Mouse (Mus musculus) forebrain, embryonic 11.5 days (tissue): Measurements from ENCODE around the gene Lims1. TPM values are rescaled to one million over a fixed set of nuclear protein-coding genes. Genes with fewer than 3 reads are reported as not detected.

Experiments used
- ATAC-seq: fragments of 200-750 bp; cut with Nextera tagmentation; replicated peaks from 2 replicates; pipeline ENCODE4 v1.8.0; 2017; ENCODE audit warnings: moderate TSS enrichment; ENCODE audit not compliant: low FRiP score
- DNase-seq: peaks from one replicate; pipeline ENCODE4 v3.0.0-alpha.2; 2017; ENCODE audit warnings: low spot score
- H3K27ac ChIP-seq: fragments of 300-500 bp; sonication (generic); 2 replicates; pipeline ENCODE4 v1.5.1; 2014; ENCODE audit warnings: low read depth, low read length
- H3K27me3 ChIP-seq: fragments of 300-500 bp; sonication (generic); 2 replicates; pipeline ENCODE4 v1.6.1; 2014; ENCODE audit warnings: mild to moderate bottlenecking, low read length, mixed read lengths; ENCODE audit not compliant: control insufficient read depth, insufficient read depth
- H3K36me3 ChIP-seq: fragments of 300-500 bp; sonication (generic); 2 replicates; pipeline ENCODE4 v1.6.1; 2014; ENCODE audit warnings: mild to moderate bottlenecking, low read length, moderate library complexity, mixed read lengths; ENCODE audit not compliant: control insufficient read depth, insufficient read depth
- H3K4me1 ChIP-seq: fragments of 300-500 bp; sonication (generic); replicated peaks from 2 replicates; pipeline ENCODE4 v1.6.1; 2014; ENCODE audit warnings: low read length, mixed read lengths; ENCODE audit not compliant: control insufficient read depth, insufficient read depth
- H3K4me2 ChIP-seq: fragments of 300-500 bp; sonication (generic); 2 replicates; pipeline ENCODE4 v1.6.1; 2014; ENCODE audit warnings: low read depth, mild to moderate bottlenecking, low read length, moderate library complexity, mixed read lengths; ENCODE audit not compliant: severe bottlenecking
- H3K4me3 ChIP-seq: fragments of 300-500 bp; sonication (generic); 2 replicates; pipeline ENCODE4 v1.5.1; 2014; ENCODE audit warnings: low read depth, low read length
- H3K9ac ChIP-seq: fragments of 300-500 bp; sonication (generic); 2 replicates; pipeline ENCODE4 v1.6.1; 2014; ENCODE audit warnings: low read length
- H3K9me3 ChIP-seq: fragments of 300-500 bp; sonication (generic); 2 replicates; pipeline ENCODE4 v1.6.1; 2016; ENCODE audit warnings: low read length, mixed read lengths; ENCODE audit not compliant: control insufficient read depth
- WGBS: fragments of 180-500 bp; shearing (Covaris S2); extraction: QIAGEN DNeasy Blood & Tissue Kit; methylation state at CpG from one replicate; pipeline ENCODE4 v1.1.7; 2014; 5-methylcytosine and 5-hydroxymethylcytosine counted together
- polyA plus RNA-seq: library from polyadenylated mRNA; unstranded; fragments of >200 nt; fragmentation: Nextera tagmentation; extraction: Ambion mirVana; gene quantifications from 2 replicates; pipeline ENCODE4 v1.2.1, GENCODE M21; 2014

The Lims1 gene
- polyA plus RNA-seq, 1 experiment from 2014 or later = 73.4 TPM

DNA sequence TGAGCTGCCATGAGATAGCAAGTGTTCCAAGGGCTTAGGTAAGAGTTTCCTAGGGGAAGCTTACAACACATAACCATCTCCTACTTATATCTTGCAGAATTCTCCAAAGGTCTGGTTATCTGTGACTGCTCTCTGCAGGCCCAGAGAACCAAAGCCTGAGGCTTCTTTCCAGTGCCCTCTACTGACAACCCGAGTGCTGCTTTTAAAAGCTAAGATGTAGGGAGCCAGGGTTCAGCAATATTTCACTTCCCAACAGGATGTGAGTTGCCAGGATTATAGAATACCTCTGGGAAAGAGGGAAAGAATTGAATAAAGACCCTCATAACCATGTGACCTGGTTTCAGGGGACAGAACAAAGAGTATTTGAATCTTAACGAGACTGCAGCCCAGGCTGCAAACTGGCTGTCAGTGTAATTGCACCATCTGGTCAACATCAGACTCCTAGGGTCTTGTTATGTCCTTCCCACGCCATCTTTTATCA, 59.4 kb downstream of the Lims1 start:
- no peaks in the 10 kb centered on the region for H3K36me3 ChIP-seq
- H3K27me3 ChIP-seq = no peaks in the 10 kb centered on the region
- no peak for DNase-seq
- no peaks in the 10 kb centered on the region for H3K9me3 ChIP-seq
- WGBS = 30% methylated on average over 3 of the region's 3 CpGs
- H3K9ac ChIP-seq = no peak overlapping the region
- H3K4me3 ChIP-seq = no peak overlapping the region
- peak; percentile 81 for ATAC-seq
- H3K4me1 ChIP-seq = peaks cover 4% of the 10 kb centered on the region; the same call in 1 of the 2 replicates
- peak overlapping the region; percentile 57; the same call in 1 of the 2 replicates for H3K27ac ChIP-seq
- H3K4me2 ChIP-seq = no peak overlapping the region

- no peak overlapping the region for H3K9ac ChIP-seq
- H3K4me3 ChIP-seq = no peak overlapping the region
- no peaks in the 10 kb centered on the region for H3K36me3 ChIP-seq
- H3K4me1 ChIP-seq = peaks cover 4% of the 10 kb centered on the region; the same call in 1 of the 2 replicates
- peak overlapping the region; percentile 53; the same call in 1 of the 2 replicates for H3K27ac ChIP-seq
- 69% methylated on average over 3 of the region's 3 CpGs for WGBS
- H3K27me3 ChIP-seq = no peaks in the 10 kb centered on the region
- DNase-seq (no peak), ATAC-seq (0 out of 2 replicates have a peak, but pooled peaks have one; percentile 33)
- no peaks in the 10 kb centered on the region for H3K9me3 ChIP-seq
- no peak overlapping the region for H3K4me2 ChIP-seq
Observed at GRCm38 (mm10) chr10:58383282-58383681, 60.0 kb downstream of the Lims1 start.

GRCm38 (mm10) chr10:58383761-58384160, 60.5 kb downstream of the Lims1 start:
- H3K27me3 ChIP-seq = no peaks in the 10 kb centered on the region
- no peak for ATAC-seq
- 80% methylated on average over 2 of the region's 2 CpGs for WGBS

DNA sequence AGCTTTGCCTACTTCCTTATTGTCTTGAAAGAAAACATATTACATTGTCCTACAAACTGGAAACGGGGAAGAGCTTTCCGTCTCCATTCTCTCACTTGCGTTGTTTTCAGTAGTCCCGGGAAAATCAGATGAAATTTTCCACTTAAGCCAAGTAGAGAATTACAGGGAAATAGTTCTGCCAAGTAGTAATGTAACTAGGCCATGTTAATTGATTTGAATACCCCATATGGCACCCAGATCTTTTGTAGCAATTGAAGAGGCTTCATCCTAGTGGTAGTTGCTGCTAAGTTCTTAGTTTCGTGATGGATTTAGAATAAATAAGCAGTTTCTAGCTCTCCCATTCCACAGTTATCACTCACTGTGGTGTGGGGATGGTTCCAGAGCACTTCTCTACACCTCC, 62.4 kb downstream of the Lims1 start:
- Histone ChIP-seq H3K27ac (no peak overlapping the region), H3K27me3 (no peaks in the 10 kb centered on the region), H3K4me1 (peaks cover 4% of the 10 kb centered on the region; the same call in 1 of the 2 replicates), H3K4me3 (no peak overlapping the region), H3K9ac (no peak overlapping the region), H3K36me3 (no peaks in the 10 kb centered on the region), H3K4me2 (no peak overlapping the region), H3K9me3 (no peaks in the 10 kb centered on the region)
- no peak for DNase-seq
- WGBS = 93% methylated on average over 5 of the region's 5 CpGs
- no peak for ATAC-seq

More at GRCm38 (mm10) chr10:58383761-58384160, 60.5 kb downstream of the Lims1 start:
- Histone ChIP-seq H3K4me2 (no peak overlapping the region), H3K36me3 (no peaks in the 10 kb centered on the region), H3K4me1 (peaks cover 4% of the 10 kb centered on the region; the same call in 1 of the 2 replicates), H3K27ac (no peak overlapping the region), H3K9me3 (no peaks in the 10 kb centered on the region), H3K9ac (no peak overlapping the region), H3K4me3 (no peak overlapping the region)
- no peak for DNase-seq

DNA sequence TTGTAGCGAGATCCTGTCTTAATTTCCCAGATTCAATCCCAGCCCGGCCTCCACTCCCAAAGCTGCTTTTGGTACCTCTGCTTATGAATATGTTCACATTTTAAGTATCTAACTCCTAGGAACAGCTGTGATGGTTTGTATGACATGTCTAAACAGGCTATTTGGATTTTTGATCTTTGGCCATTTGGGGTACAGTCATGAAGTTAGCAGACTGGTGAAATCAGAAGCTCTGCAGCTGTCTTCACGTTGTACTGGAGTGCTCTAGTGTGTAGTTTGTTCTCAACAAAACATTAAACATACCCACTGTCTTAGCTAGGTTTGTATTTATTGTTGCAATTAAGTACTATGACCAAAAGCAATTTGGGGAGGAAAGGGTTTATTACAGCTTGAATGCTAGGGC, 63.7 kb downstream of the Lims1 start:
- H3K36me3 ChIP-seq = no peaks in the 10 kb centered on the region
- no peak overlapping the region for H3K4me2 ChIP-seq
- no peak overlapping the region for H3K4me3 ChIP-seq
- no peak overlapping the region for H3K27ac ChIP-seq
- no peaks in the 10 kb centered on the region for H3K9me3 ChIP-seq
- 88% methylated on average over 3 of the region's 3 CpGs for WGBS
- no peak for DNase-seq
- peaks cover 4% of the 10 kb centered on the region; the same call in 1 of the 2 replicates for H3K4me1 ChIP-seq
- no peak overlapping the region for H3K9ac ChIP-seq
- H3K27me3 ChIP-seq = no peaks in the 10 kb centered on the region
- no peak for ATAC-seq

- Histone ChIP-seq H3K4me3 (no peak overlapping the region), H3K9ac (no peak overlapping the region), H3K36me3 (no peaks in the 10 kb centered on the region), H3K27me3 (no peaks in the 10 kb centered on the region), H3K4me2 (no peak overlapping the region), H3K27ac (no peak overlapping the region), H3K9me3 (no peaks in the 10 kb centered on the region), H3K4me1 (no peaks in the 10 kb centered on the region; the same call in 1 of the 2 replicates)
- WGBS = 85% methylated on average over 3 of the region's 3 CpGs
- ATAC-seq (no peak), DNase-seq (no peak)
Observed at GRCm38 (mm10) chr10:58388648-58389047, 65.4 kb downstream of the Lims1 start.

DNA sequence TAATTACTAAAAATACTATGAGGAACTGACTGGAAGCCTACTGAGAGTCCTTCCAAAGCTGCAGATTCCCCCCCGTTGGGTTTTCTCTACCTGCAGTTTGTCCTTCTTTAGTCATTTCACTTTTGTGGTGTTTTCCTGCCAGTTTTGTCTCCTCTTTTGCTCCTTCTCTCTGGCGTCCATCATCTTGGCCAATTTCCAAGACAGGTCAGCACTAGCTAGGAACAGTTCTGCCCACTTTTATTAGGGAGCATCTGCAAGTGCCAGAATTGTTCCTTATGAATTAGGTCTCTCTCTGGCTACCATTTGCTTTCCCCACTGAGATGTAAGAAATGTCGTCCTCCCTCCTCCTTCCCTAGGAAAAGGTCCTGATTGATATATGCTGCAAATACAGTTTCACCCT, 65.9 kb downstream of the Lims1 start:
- ATAC-seq = no peak
- Histone ChIP-seq H3K27ac (no peak overlapping the region), H3K9me3 (no peaks in the 10 kb centered on the region), H3K36me3 (no peaks in the 10 kb centered on the region), H3K4me1 (no peaks in the 10 kb centered on the region), H3K9ac (no peak overlapping the region), H3K27me3 (no peaks in the 10 kb centered on the region), H3K4me3 (no peak overlapping the region), H3K4me2 (no peak overlapping the region)
- DNase-seq = no peak
- 82% methylated on average over 3 of the region's 3 CpGs for WGBS

- no peaks in the 10 kb centered on the region for H3K36me3 ChIP-seq
- no peak overlapping the region for H3K9ac ChIP-seq
- no peaks in the 10 kb centered on the region for H3K9me3 ChIP-seq
- 91% methylated on average over 4 of the region's 4 CpGs for WGBS
- no peak overlapping the region for H3K4me3 ChIP-seq
- H3K27ac ChIP-seq = no peak overlapping the region
- H3K4me1 ChIP-seq = no peaks in the 10 kb centered on the region
- DNase-seq (no peak), ATAC-seq (no peak)
- H3K27me3 ChIP-seq = no peaks in the 10 kb centered on the region
- H3K4me2 ChIP-seq = no peak overlapping the region
Observed at GRCm38 (mm10) chr10:58392435-58392834, 69.2 kb downstream of the Lims1 start.
